ENCODE assay signal across 25 mouse cellular contexts in the genomic region with DNA sequence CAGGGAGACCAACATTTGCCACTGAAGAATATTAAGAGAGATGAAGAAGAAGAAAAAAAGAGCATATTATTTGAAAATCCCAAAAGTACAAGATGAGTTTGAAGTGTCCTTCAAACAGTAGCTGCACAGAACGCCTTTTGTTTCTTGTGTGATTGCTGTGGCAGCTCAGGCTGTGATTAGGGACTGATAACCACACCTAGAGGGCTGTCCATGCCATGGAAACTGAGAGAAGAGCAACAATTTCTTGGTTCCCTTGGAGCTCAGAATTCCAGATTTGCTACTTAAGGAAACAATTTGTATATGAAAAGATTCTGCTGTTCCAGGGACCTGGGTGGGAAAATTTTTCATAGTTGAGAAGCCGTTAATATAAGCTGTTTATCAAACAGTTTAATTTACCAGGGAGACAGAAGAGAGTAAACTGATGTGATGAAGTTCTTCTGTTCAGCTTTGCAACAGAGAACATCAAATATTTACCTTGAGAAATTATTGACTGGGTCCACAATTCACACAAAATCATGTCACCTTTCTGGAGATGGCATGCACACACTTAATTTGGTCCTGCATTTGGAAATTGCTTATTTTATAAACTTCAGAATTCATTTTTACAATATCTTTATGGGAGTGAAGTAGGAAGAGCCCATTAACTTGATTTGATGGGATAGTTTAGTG.
"Had no signal": no experiment of that assay in that cellular context is flagged by ENCODE, and none has a peak within 500 bp of the region (broad histone marks: within the 10 kb centered on the region; RNA-seq: fewer than 3 reads in every experiment).

No protein-coding gene starts in this region.

- DNase-seq: gastrocnemius, postnatal 14 days; gastrocnemius, postnatal 36 days; heart, adult 18-20 months; heart, postnatal 14 days; heart, postnatal 36 days; kidney, adult 11 months; kidney, adult 2 months; kidney, adult 9 months; kidney, postnatal 14 days; kidney, postnatal 36 days; layer of hippocampus, adult 9-11 months; layer of hippocampus, postnatal 36 days; left cerebral cortex, postnatal 4 days; liver, embryonic 13.5 days had no signal

- H3K4me3 ChIP-seq: heart, embryonic 13.5 days; heart, embryonic 15.5 days; hindbrain, embryonic 13.5 days; hindbrain, embryonic 15.5 days; kidney, embryonic 15.5 days; limb, embryonic 13.5 days; limb, embryonic 15.5 days; liver, embryonic 13.5 days had no signal

- H3K36me3 ChIP-seq: heart, embryonic 13.5 days; heart, embryonic 15.5 days; hindbrain, embryonic 13.5 days; hindbrain, embryonic 15.5 days; kidney, embryonic 15.5 days; limb, embryonic 13.5 days; limb, embryonic 15.5 days; liver, embryonic 13.5 days had no signal

- H3K27me3 ChIP-seq: heart, embryonic 13.5 days; heart, embryonic 15.5 days; hindbrain, embryonic 13.5 days; hindbrain, embryonic 15.5 days; kidney, embryonic 15.5 days; limb, embryonic 13.5 days; limb, embryonic 15.5 days; liver, embryonic 13.5 days had no signal

- H3K9me3 ChIP-seq: heart, embryonic 13.5 days; heart, embryonic 15.5 days; hindbrain, embryonic 13.5 days; hindbrain, embryonic 15.5 days; kidney, embryonic 15.5 days; limb, embryonic 13.5 days; limb, embryonic 15.5 days; liver, embryonic 13.5 days had no signal

- H3K9ac ChIP-seq: heart, embryonic 13.5 days; heart, embryonic 15.5 days; hindbrain, embryonic 13.5 days; hindbrain, embryonic 15.5 days; kidney, embryonic 15.5 days; limb, embryonic 13.5 days; limb, embryonic 15.5 days; liver, embryonic 13.5 days had no signal

- ATAC-seq: hindbrain, postnatal 0 days; intestine, embryonic 16.5 days had no signal

- H3K4me1 ChIP-seq: heart, embryonic 13.5 days; heart, embryonic 15.5 days; hindbrain, embryonic 13.5 days; hindbrain, embryonic 15.5 days; kidney, embryonic 15.5 days; limb, embryonic 15.5 days; liver, embryonic 13.5 days had no signal

- H3K4me2 ChIP-seq: heart, embryonic 11.5 days; heart, embryonic 13.5 days; heart, embryonic 15.5 days; hindbrain, embryonic 13.5 days; hindbrain, embryonic 15.5 days; kidney, embryonic 15.5 days; limb, embryonic 13.5 days; limb, embryonic 15.5 days; liver, embryonic 13.5 days had no signal

- H3K27ac ChIP-seq: heart, embryonic 13.5 days; heart, embryonic 15.5 days; hindbrain, embryonic 13.5 days; hindbrain, embryonic 15.5 days; hindbrain, postnatal 0 days; kidney, embryonic 15.5 days; kidney, postnatal 0 days; limb, embryonic 13.5 days; limb, embryonic 15.5 days; liver, embryonic 13.5 days had no signal
